Mouse (Mus musculus): ENCODE results near the gene Hdlbp. TPM values are rescaled to one million over a fixed set of nuclear protein-coding genes. Genes with fewer than 3 reads are reported as not detected.
"Not testable (repeated sequence)": the region's sequence is repeated elsewhere in the genome, so short reads cannot be mapped to it uniquely, and the experiment has no call there.

Gene Hdlbp
- polyA plus RNA-seq (2014; fragmentation: Nextera tagmentation; extraction: Ambion mirVana) = 80.7 and 117 TPM in 2 replicates

- DNase-seq (ENCODE audit: low spot score) = peak; percentile 99
- peak within 1 kb of the TSS; percentile 79 for H3K27ac ChIP-seq (ENCODE audit: low read depth, low read length)
- under 1% methylated on average over 74 of the region's 74 CpGs for WGBS
- no peaks in the 10 kb centered on the region for H3K27me3 ChIP-seq (ENCODE audit: control insufficient read depth, insufficient read depth, low read length)
- H3K9me3 ChIP-seq (ENCODE audit: control insufficient read depth, low read length) = no peaks in the 10 kb centered on the region
- peak; percentile 95 for ATAC-seq (ENCODE audit: low FRiP score)
- peak within 1 kb of the TSS; percentile 87 for H3K4me3 ChIP-seq (ENCODE audit: low read depth, low read length)
- H3K36me3 ChIP-seq (ENCODE audit: control insufficient read depth, insufficient read depth, low read length) = no peaks in the 10 kb centered on the region
- H3K9ac ChIP-seq (ENCODE audit: low read depth, low read length) = peak within 1 kb of the TSS; percentile 76
- peak within 1 kb of the TSS; percentile 65 for H3K4me2 ChIP-seq (replicated peaks; ENCODE audit: low read depth, low read length)
- no peaks in the 10 kb centered on the region for H3K4me1 ChIP-seq (replicated peaks; ENCODE audit: control insufficient read depth, insufficient read depth, low read length)
Measured at GRCm38 (mm10) chr1:93478586-93479475, at the start of gene Hdlbp. Hdlbp (minus strand) TSS chr1:93478815.

GRCm38 (mm10) chr1:93522325-93522724 lies 43.7 kb upstream of the Hdlbp start:
- ATAC-seq (ENCODE audit: low FRiP score) (no peak), DNase-seq (ENCODE audit: low spot score) (no peak)
- no peaks in the 10 kb centered on the region for H3K36me3 ChIP-seq (ENCODE audit: control insufficient read depth, insufficient read depth, low read length)
- WGBS = 92% methylated on average over 1 of the region's 1 CpGs
- no peak overlapping the region for H3K27ac ChIP-seq (ENCODE audit: low read depth, low read length)
- H3K27me3 ChIP-seq (ENCODE audit: control insufficient read depth, insufficient read depth, low read length) = no peaks in the 10 kb centered on the region
- H3K4me2 ChIP-seq (replicated peaks; ENCODE audit: low read depth, low read length) = no peak overlapping the region
- no peaks in the 10 kb centered on the region for H3K9me3 ChIP-seq (ENCODE audit: control insufficient read depth, low read length)
- H3K4me1 ChIP-seq (replicated peaks; ENCODE audit: control insufficient read depth, insufficient read depth, low read length) = no peaks in the 10 kb centered on the region
- no peak overlapping the region for H3K4me3 ChIP-seq (ENCODE audit: low read depth, low read length)
- no peak overlapping the region for H3K9ac ChIP-seq (ENCODE audit: low read depth, low read length)

- no peak for ATAC-seq (ENCODE audit: low FRiP score)
- 83% methylated on average over 2 of the region's 2 CpGs for WGBS
- no peak for DNase-seq (ENCODE audit: low spot score)
- H3K4me2 ChIP-seq (replicated peaks; ENCODE audit: low read depth, low read length) = no peak overlapping the region
- no peaks in the 10 kb centered on the region for H3K27me3 ChIP-seq (ENCODE audit: control insufficient read depth, insufficient read depth, low read length)
- H3K36me3 ChIP-seq (ENCODE audit: control insufficient read depth, insufficient read depth, low read length) = no peaks in the 10 kb centered on the region
- H3K9me3 ChIP-seq (ENCODE audit: control insufficient read depth, low read length) = no peaks in the 10 kb centered on the region
- no peak overlapping the region for H3K9ac ChIP-seq (ENCODE audit: low read depth, low read length)
- H3K4me3 ChIP-seq (ENCODE audit: low read depth, low read length) = no peak overlapping the region
- H3K27ac ChIP-seq (ENCODE audit: low read depth, low read length) = no peak overlapping the region
- H3K4me1 ChIP-seq (replicated peaks; ENCODE audit: control insufficient read depth, insufficient read depth, low read length) = no peaks in the 10 kb centered on the region
Measured at GRCm38 (mm10) chr1:93521491-93521890, 42.9 kb upstream of the Hdlbp start.

DNA sequence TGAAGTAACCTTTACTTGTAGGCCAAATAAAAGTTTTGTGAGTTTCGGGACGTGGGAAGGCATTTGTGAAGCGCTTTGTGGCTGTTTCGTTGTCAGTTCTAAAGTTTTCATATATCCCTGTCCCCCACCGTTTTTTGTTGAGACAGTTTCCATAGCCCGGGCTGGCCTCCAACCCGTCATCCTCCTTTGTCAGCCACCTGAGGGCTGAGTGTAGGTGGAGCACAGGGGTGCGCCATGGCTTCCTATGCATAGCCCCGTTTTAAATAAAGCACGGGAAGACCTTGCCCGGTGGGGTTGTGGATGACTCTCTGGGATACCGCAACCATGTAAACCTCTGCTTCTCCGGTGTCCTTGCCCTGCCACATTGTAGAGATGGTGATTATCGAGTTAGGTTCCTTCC lies 34.6 kb upstream of the Hdlbp start:
- Histone ChIP-seq H3K4me1 (replicated peaks; ENCODE audit: control insufficient read depth, insufficient read depth, low read length) (peaks cover 5% of the 10 kb centered on the region; the same call in 1 of the 2 replicates), H3K4me2 (replicated peaks; ENCODE audit: low read depth, low read length) (no peak overlapping the region), H3K27me3 (ENCODE audit: control insufficient read depth, insufficient read depth, low read length) (no peaks in the 10 kb centered on the region), H3K4me3 (ENCODE audit: low read depth, low read length) (no peak overlapping the region), H3K27ac (ENCODE audit: low read depth, low read length) (no peak overlapping the region), H3K9me3 (ENCODE audit: control insufficient read depth, low read length) (no peaks in the 10 kb centered on the region), H3K9ac (ENCODE audit: low read depth, low read length) (no peak overlapping the region), H3K36me3 (ENCODE audit: control insufficient read depth, insufficient read depth, low read length) (no peaks in the 10 kb centered on the region)
- ATAC-seq (ENCODE audit: low FRiP score) (no peak), DNase-seq (ENCODE audit: low spot score) (no peak)
- 78% methylated on average over 14 of the region's 14 CpGs for WGBS

- H3K36me3 ChIP-seq (ENCODE audit: control insufficient read depth, insufficient read depth, low read length) = no peaks in the 10 kb centered on the region
- 1% methylated on average over 15 of the region's 15 CpGs for WGBS
- peak overlapping the region; percentile 88 for H3K4me2 ChIP-seq (replicated peaks; ENCODE audit: low read depth, low read length)
- DNase-seq (ENCODE audit: low spot score) = no peak
- no peaks in the 10 kb centered on the region for H3K27me3 ChIP-seq (ENCODE audit: control insufficient read depth, insufficient read depth, low read length)
- 0 out of 2 replicates have a peak overlapping the region, but pooled peaks have one; percentile 27 for H3K27ac ChIP-seq (ENCODE audit: low read depth, low read length)
- H3K4me3 ChIP-seq (ENCODE audit: low read depth, low read length) = peak overlapping the region; percentile 62
- ATAC-seq (ENCODE audit: low FRiP score) = peak; percentile 79
- H3K9ac ChIP-seq (ENCODE audit: low read depth, low read length) = peak overlapping the region; percentile 69
- peaks cover 5% of the 10 kb centered on the region; the same call in 1 of the 2 replicates for H3K4me1 ChIP-seq (replicated peaks; ENCODE audit: control insufficient read depth, insufficient read depth, low read length)
- H3K9me3 ChIP-seq (ENCODE audit: control insufficient read depth, low read length) = no peaks in the 10 kb centered on the region
Measured at GRCm38 (mm10) chr1:93512351-93512690, 33.7 kb upstream of the Hdlbp start.

GRCm38 (mm10) chr1:93511585-93512350 lies 33.2 kb upstream of the Hdlbp start, which contains the start of gene Farp2:
Farp2 (plus strand) TSS chr1:93512079.
- H3K9me3 ChIP-seq (ENCODE audit: control insufficient read depth, low read length) = no peaks in the 10 kb centered on the region
- peak; percentile 90 for DNase-seq (ENCODE audit: low spot score)
- peaks cover 5% of the 10 kb centered on the region; the same call in 1 of the 2 replicates for H3K4me1 ChIP-seq (replicated peaks; ENCODE audit: control insufficient read depth, insufficient read depth, low read length)
- H3K27me3 ChIP-seq (ENCODE audit: control insufficient read depth, insufficient read depth, low read length) = no peaks in the 10 kb centered on the region
- under 1% methylated on average over 44 of the region's 71 CpGs for WGBS
- peak; percentile 99 for ATAC-seq (ENCODE audit: low FRiP score)
- 0 out of 2 replicates have a peak within 1 kb of the TSS, but pooled peaks have one; percentile 27 for H3K27ac ChIP-seq (ENCODE audit: low read depth, low read length)
- peak within 1 kb of the TSS; percentile 69 for H3K9ac ChIP-seq (ENCODE audit: low read depth, low read length)
- H3K4me3 ChIP-seq (ENCODE audit: low read depth, low read length) = peak within 1 kb of the TSS; percentile 62
- peak within 1 kb of the TSS; percentile 88 for H3K4me2 ChIP-seq (replicated peaks; ENCODE audit: low read depth, low read length)
- no peaks in the 10 kb centered on the region for H3K36me3 ChIP-seq (ENCODE audit: control insufficient read depth, insufficient read depth, low read length)

DNA sequence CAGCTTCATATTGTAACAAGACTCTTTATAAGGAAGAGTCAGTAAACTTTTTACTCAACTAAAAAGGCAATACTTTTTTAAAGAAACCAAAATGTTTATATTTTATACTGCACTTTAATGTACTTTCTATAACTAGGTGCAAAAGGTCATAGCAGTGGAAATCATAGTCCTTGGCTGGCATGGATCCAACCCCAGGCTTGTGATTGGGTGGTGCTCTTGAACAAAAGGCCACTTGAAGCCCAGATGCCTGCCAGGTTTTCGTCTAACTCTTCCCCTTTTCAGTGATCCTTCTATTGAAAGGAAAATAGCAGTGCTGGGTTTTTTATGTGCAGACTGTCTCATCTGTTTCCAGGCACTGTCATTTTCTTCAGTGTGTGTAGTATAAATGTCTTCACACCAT lies 30.0 kb upstream of the Hdlbp start:
- DNase-seq (ENCODE audit: low spot score); ATAC-seq (ENCODE audit: low FRiP score); H3K9me3 ChIP-seq (ENCODE audit: control insufficient read depth, low read length); H3K4me3 ChIP-seq (ENCODE audit: low read depth, low read length); H3K27ac ChIP-seq (ENCODE audit: low read depth, low read length); H3K9ac ChIP-seq (ENCODE audit: low read depth, low read length); H3K27me3 ChIP-seq (ENCODE audit: control insufficient read depth, insufficient read depth, low read length); H3K4me2 ChIP-seq (replicated peaks; ENCODE audit: low read depth, low read length); H3K4me1 ChIP-seq (replicated peaks; ENCODE audit: control insufficient read depth, insufficient read depth, low read length); H3K36me3 ChIP-seq (ENCODE audit: control insufficient read depth, insufficient read depth, low read length): not testable (repeated sequence)
- 45% methylated on average over 1 of the region's 1 CpGs for WGBS

- DNase-seq (ENCODE audit: low spot score) (peak; percentile 67), ATAC-seq (ENCODE audit: low FRiP score) (peak; percentile 52; the same call in 1 of the 2 replicates)
- no peak overlapping the region for H3K27ac ChIP-seq (ENCODE audit: low read depth, low read length)
- H3K9me3 ChIP-seq (ENCODE audit: control insufficient read depth, low read length) = no peaks in the 10 kb centered on the region
- H3K9ac ChIP-seq (ENCODE audit: low read depth, low read length) = no peak overlapping the region
- 61% methylated on average over 10 of the region's 10 CpGs for WGBS
- peaks cover 5% of the 10 kb centered on the region; the same call in 1 of the 2 replicates for H3K4me1 ChIP-seq (replicated peaks; ENCODE audit: control insufficient read depth, insufficient read depth, low read length)
- H3K27me3 ChIP-seq (ENCODE audit: control insufficient read depth, insufficient read depth, low read length) = no peaks in the 10 kb centered on the region
- H3K4me3 ChIP-seq (ENCODE audit: low read depth, low read length) = no peak overlapping the region
- H3K36me3 ChIP-seq (ENCODE audit: control insufficient read depth, insufficient read depth, low read length) = peaks cover under 1% of the 10 kb centered on the region; the same call in 1 of the 2 replicates
- no peak overlapping the region for H3K4me2 ChIP-seq (replicated peaks; ENCODE audit: low read depth, low read length)
Measured at GRCm38 (mm10) chr1:93506944-93507676, 28.5 kb upstream of the Hdlbp start.
